Mouse (Mus musculus) C2C12 (cell line): Measurements from ENCODE around the gene Stk25.

Experiments used
- CTCF ChIP-seq: IDR thresholded peaks from one replicate; pipeline ENCODE4 v1.5.1; 2011; ENCODE audit not compliant: control insufficient read depth, insufficient read depth, insufficient read length
- MAX ChIP-seq: IDR thresholded peaks from one replicate; pipeline ENCODE4 v1.6.1; 2011; ENCODE audit warnings: mild to moderate bottlenecking, control low read depth
- MYOD1 ChIP-seq: IDR thresholded peaks from one replicate; pipeline ENCODE4 v1.6.1; 2011; ENCODE audit warnings: low read depth; ENCODE audit not compliant: control insufficient read depth, insufficient read length
- MYOG ChIP-seq: IDR thresholded peaks from one replicate; pipeline ENCODE4 v1.6.1; 2011; ENCODE audit not compliant: control insufficient read depth, insufficient read length; ENCODE audit errors: extremely low read depth

DNA sequence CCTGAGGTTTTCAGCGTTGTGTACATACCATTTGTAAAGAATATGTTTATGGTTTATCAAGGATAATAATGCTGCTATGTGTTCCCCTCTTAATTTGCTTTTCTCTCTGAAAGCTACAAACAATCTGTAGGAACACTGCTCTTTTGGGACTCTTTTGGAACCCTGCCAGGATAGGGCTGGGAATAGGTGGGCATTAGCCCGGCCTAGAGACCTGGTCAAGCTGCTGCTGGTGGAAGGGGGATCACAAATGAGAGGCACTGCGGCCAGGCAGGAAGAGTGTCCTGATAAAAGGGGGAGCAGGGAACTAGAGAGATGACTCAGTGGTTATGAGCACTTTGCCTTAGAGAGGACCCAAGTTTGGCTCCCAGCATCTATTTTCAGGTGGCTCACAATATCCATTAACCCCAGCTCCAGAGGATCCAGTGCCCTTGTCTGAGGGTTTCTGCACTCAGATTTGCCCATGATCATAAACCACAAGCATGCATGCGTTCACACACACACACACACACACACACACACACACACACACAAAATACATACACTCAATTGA lies 49.7 kb downstream of the Stk25 start:
- TF ChIP-seq MYOG (no peak), MYOD1 (no peak), CTCF (no peak), MAX (no peak)
